Mouse (Mus musculus) G1E (cell line): ENCODE data around the gene Rps3. TPM values are rescaled to one million over a fixed set of nuclear protein-coding genes. Genes with fewer than 3 reads are reported as not detected.

ENCODE experiments used
- ATAC-seq: 2 replicates; pipeline ENCODE4 v1.8.0; 2016; ENCODE audit warnings: mild to moderate bottlenecking; ENCODE audit not compliant: insufficient number of reproducible peaks, poor library complexity, low FRiP score, severe bottlenecking; ENCODE audit errors: extremely low read depth
- DNase-seq: peaks from one replicate; pipeline ENCODE4 v3.0.0; 2012; ENCODE audit warnings: low spot score
- H3K27me3 ChIP-seq: 2 replicates; pipeline ENCODE4 v1.6.1; 2012; ENCODE audit warnings: mild to moderate bottlenecking, low read length, inconsistent platforms; ENCODE audit not compliant: insufficient read depth
- H3K36me3 ChIP-seq: replicated peaks from 2 replicates; pipeline ENCODE3; 2012; ENCODE audit warnings: mild to moderate bottlenecking, inconsistent platforms
- H3K4me1 ChIP-seq: 2 replicates; pipeline ENCODE4 v1.6.1; 2012; ENCODE audit warnings: low read depth, low read length, inconsistent platforms, mixed read lengths; ENCODE audit not compliant: insufficient read depth
- H3K4me3 ChIP-seq: 2 replicates; pipeline ENCODE4 v1.5.1; 2012; ENCODE audit warnings: low read depth, mild to moderate bottlenecking, inconsistent platforms, low read length, moderate library complexity, mixed read lengths
- H3K9me3 ChIP-seq: replicated peaks from 2 replicates; pipeline ENCODE4 v1.6.1; 2012; ENCODE audit warnings: inconsistent platforms
- CTCF ChIP-seq: IDR thresholded peaks from 2 replicates; pipeline ENCODE4 v1.5.1; 2012; ENCODE audit warnings: low read depth, low read length, inconsistent platforms, mixed read lengths
- GATA1 ChIP-seq: IDR thresholded peaks from 2 replicates; pipeline ENCODE4 v1.6.1; 2012; ENCODE audit warnings: borderline replicate concordance, low read length, inconsistent platforms, mixed read lengths
- GATA2 ChIP-seq: IDR thresholded peaks from 2 replicates; pipeline ENCODE4 v1.6.1; 2012; ENCODE audit warnings: low read depth, low read length, inconsistent platforms, borderline replicate concordance
- POLR2AphosphoS5 ChIP-seq: IDR thresholded peaks from 2 replicates; pipeline ENCODE4 v1.6.1; 2012; ENCODE audit warnings: low read depth, low read length, inconsistent platforms; ENCODE audit not compliant: insufficient replicate concordance
- TAL1 ChIP-seq: conservative IDR thresholded peaks from 2 replicates; pipeline ENCODE4 v1.6.1; 2012; ENCODE audit warnings: low read depth, low read length, inconsistent platforms, mixed read lengths
- polyA plus RNA-seq: library from polyadenylated mRNA; stranded (reverse); fragments of >175 nt; gene quantifications from 2 replicates; pipeline ENCODE4 v1.2.3, GENCODE M21; 2012
- total RNA-seq, 2 experiments: library from RNA; stranded (forward) in 1 of 2; stranded (reverse) in 1 of 2; fragments of 200-1000 nt in 1 of 2; fragments of >200 nt in 1 of 2; fragmentation: Nextera tagmentation in 1 of 2; gene quantifications; 2 replicates each; pipeline ENCODE4 v1.2.3; 2014 to 2017

Gene Rps3
- total and polyA plus RNA-seq, 3 experiments: 482 to 2,538 (median 541) TPM

- no peak within 1 kb of the TSS for H3K4me3 ChIP-seq
- TF ChIP-seq POLR2AphosphoS5 (no peak), GATA1 (no peak), CTCF (no peak), GATA2 (no peak), TAL1 (no peak)
- DNase-seq (no peak), ATAC-seq (no peak)
- H3K9me3 ChIP-seq: peaks cover 15% of the 10 kb centered on the region
- H3K36me3 ChIP-seq: peaks cover 23% of the 10 kb centered on the region
- peaks cover 2% of the 10 kb centered on the region for H3K4me1 ChIP-seq
- H3K27me3 ChIP-seq: peaks cover 17% of the 10 kb centered on the region
These were observed 17.7 kb downstream of the Rps3 start, which contains the start of gene Klhl35 for GRCm38 (mm10) chr7:99465811-99466210. Gene Klhl35 (plus strand): TSS chr7:99466004.

DNA sequence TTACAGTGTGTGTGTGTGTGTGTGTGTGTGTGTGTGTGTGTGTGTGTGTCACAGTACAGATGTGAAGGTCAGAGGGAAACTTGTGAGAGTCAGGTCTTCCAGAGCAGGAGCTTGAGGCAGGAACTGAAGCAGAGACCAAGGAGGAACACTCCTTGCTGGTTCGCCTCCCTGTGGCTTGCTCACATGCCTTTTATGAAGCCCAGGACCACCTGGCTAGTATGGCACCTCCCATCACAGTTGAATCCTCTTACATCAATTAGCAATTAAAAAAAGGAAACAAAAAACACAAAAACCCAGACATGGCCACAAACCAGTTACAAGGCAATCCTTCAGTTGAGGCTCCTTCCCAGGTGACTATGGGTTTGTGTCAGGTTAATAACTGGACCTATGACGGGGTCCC is 20.4 kb downstream of the Rps3 start:
- ATAC-seq (no peak), DNase-seq (no peak)
- peaks cover 3% of the 10 kb centered on the region for H3K36me3 ChIP-seq
- H3K4me3 ChIP-seq: no peak overlapping the region
- no peak for TF ChIP-seq TAL1
- TF ChIP-seq CTCF: no peak
- no peak for TF ChIP-seq POLR2AphosphoS5
- no peak for TF ChIP-seq GATA2
- TF ChIP-seq GATA1: no peak
- H3K4me1 ChIP-seq: no peaks in the 10 kb centered on the region; the same call in 1 of the 2 replicates
- peaks cover 38% of the 10 kb centered on the region for H3K27me3 ChIP-seq
- peaks cover 3% of the 10 kb centered on the region for H3K9me3 ChIP-seq

DNA sequence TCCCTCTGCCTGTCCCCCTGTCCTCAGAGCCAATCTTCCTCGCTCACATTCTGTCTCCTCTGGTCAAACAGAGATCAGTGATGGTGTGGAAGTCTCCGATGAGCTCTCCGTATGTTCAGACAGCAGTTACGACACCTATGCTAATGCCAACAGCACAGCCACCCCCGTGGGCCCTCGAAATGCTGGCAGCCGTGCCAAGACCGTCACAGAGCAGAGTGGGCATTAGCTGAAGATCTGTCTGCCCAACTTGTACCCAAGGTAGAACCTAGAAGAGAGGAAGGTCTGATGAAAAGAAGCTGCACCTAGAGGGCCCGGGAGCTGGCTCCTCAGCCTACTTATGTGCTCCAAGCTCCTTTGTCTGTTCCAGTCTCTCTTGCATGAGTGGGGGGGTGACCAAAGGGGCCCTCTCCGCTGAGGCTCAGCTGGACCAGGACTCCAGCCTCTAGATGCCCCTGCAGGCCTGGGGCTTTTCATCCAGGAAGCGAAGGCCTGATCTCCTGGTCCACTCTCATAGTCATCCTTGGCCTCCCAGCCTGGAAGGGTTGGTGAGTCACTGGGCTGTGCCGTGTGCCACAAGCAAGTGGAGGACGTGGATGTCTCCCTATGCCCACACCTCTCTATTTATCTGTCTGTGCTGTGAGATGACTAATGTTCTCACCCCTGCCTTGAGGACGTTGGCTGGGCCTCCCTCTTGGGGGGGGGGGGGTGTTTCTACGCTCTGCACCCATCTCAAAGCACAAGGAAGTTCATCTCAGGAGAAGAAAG is 23.5 kb downstream of the Rps3 start:
- Histone ChIP-seq H3K4me3 (no peak overlapping the region), H3K27me3 (peaks cover 48% of the 10 kb centered on the region), H3K36me3 (no peaks in the 10 kb centered on the region), H3K9me3 (no peaks in the 10 kb centered on the region), H3K4me1 (no peaks in the 10 kb centered on the region; the same call in 1 of the 2 replicates)
- TF ChIP-seq POLR2AphosphoS5: no peak
- TF ChIP-seq GATA1: no peak
- TF ChIP-seq CTCF: no peak
- no peak for TF ChIP-seq GATA2
- TF ChIP-seq TAL1: no peak
- no peak for ATAC-seq
- no peak for DNase-seq

GRCm38 (mm10) chr7:99458849-99459248 is 24.7 kb downstream of the Rps3 start:
- Histone ChIP-seq H3K27me3 (peaks cover 54% of the 10 kb centered on the region), H3K4me1 (no peaks in the 10 kb centered on the region), H3K4me3 (no peak overlapping the region), H3K36me3 (no peaks in the 10 kb centered on the region), H3K9me3 (no peaks in the 10 kb centered on the region)
- TF ChIP-seq POLR2AphosphoS5 (no peak), GATA1 (no peak), GATA2 (no peak), TAL1 (no peak), CTCF (no peak)
- no peak for ATAC-seq
- no peak for DNase-seq

DNA sequence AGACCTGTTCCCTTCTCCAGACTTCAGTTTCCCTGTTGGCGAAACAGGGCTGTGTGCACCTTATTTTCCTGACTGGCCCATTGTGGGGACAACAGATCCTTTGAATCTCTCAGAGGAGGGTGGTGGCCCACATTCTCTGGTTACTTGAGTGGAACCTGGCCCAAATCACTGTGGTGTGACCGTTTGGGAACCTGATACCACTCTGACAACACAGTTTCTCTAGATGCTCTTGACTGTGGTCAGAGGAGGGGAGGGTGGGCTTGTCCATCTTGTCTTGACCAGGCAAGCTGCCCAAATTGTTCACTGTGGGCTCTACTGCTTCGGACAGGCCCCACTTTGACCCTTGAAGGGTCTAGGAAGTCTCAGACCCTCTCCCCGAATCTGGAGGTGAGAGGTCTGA is 29.5 kb downstream of the Rps3 start:
- Histone ChIP-seq H3K27me3 (peaks cover 53% of the 10 kb centered on the region), H3K36me3 (no peaks in the 10 kb centered on the region), H3K4me1 (peaks cover 12% of the 10 kb centered on the region), H3K4me3 (no peak overlapping the region), H3K9me3 (no peaks in the 10 kb centered on the region)
- DNase-seq (no peak), ATAC-seq (no peak)
- TF ChIP-seq GATA2: no peak

- H3K4me3 ChIP-seq: no peak overlapping the region
- peaks cover 12% of the 10 kb centered on the region for H3K4me1 ChIP-seq
- H3K27me3 ChIP-seq: peaks cover 51% of the 10 kb centered on the region
- ATAC-seq: no peak
- DNase-seq: no peak
- no peak for TF ChIP-seq GATA1
- H3K9me3 ChIP-seq: no peaks in the 10 kb centered on the region
- no peaks in the 10 kb centered on the region for H3K36me3 ChIP-seq
These were observed 30.7 kb downstream of the Rps3 start for GRCm38 (mm10) chr7:99452859-99453258.
